Mouse (Mus musculus) limb, embryonic 14.5 days (tissue): ENCODE measurements around the gene Trove2. TPM values are rescaled to one million over a fixed set of nuclear protein-coding genes. Genes with fewer than 3 reads are reported as not detected.
"Not testable (repeated sequence)": the region's sequence is repeated elsewhere in the genome, so short reads cannot be mapped to it uniquely, and the experiment has no call there.

Experiments used
- ATAC-seq: fragments of 200-750 bp; cut with Nextera tagmentation; 2 replicates; pipeline ENCODE4 v1.8.0; 2017; ENCODE audit warnings: low read depth, moderate number of reproducible peaks, moderate TSS enrichment; ENCODE audit not compliant: low FRiP score
- DNase-seq: peaks from one replicate; pipeline ENCODE4 v3.0.0-alpha.2; 2015; ENCODE audit warnings: low spot score
- H3K27ac ChIP-seq: fragments of 300-500 bp; sonication (generic); replicated peaks from 2 replicates; pipeline ENCODE4 v1.5.1; 2014; ENCODE audit warnings: low read depth, mild to moderate bottlenecking, low read length, moderate library complexity, mixed read lengths
- H3K27me3 ChIP-seq: fragments of 300-500 bp; sonication (generic); 2 replicates; pipeline ENCODE4 v1.6.1; 2014; ENCODE audit warnings: low read length, mixed read lengths; ENCODE audit not compliant: control insufficient read depth, insufficient read depth
- H3K36me3 ChIP-seq: fragments of 300-500 bp; sonication (generic); 2 replicates; pipeline ENCODE4 v1.6.1; 2014; ENCODE audit warnings: mild to moderate bottlenecking, low read length, moderate library complexity, mixed read lengths; ENCODE audit not compliant: control insufficient read depth, insufficient read depth
- H3K4me1 ChIP-seq: fragments of 300-500 bp; sonication (generic); 2 replicates; pipeline ENCODE4 v1.6.1; 2014; ENCODE audit warnings: antibody characterized with exemption, low read length, mixed read lengths; ENCODE audit not compliant: control insufficient read depth, insufficient read depth
- H3K4me2 ChIP-seq: fragments of 300-500 bp; sonication (generic); replicated peaks from 2 replicates; pipeline ENCODE4 v1.6.1; 2014; ENCODE audit warnings: low read depth, mild to moderate bottlenecking, low read length, moderate library complexity; ENCODE audit not compliant: severe bottlenecking
- H3K4me3 ChIP-seq: fragments of 300-500 bp; sonication (generic); replicated peaks from 2 replicates; pipeline ENCODE4 v1.5.1; 2014; ENCODE audit warnings: low read length
- H3K9ac ChIP-seq: fragments of 300-500 bp; sonication (generic); 2 replicates; pipeline ENCODE4 v1.6.1; 2014; ENCODE audit warnings: mild to moderate bottlenecking, low read depth, low read length, moderate library complexity; ENCODE audit not compliant: severe bottlenecking
- H3K9me3 ChIP-seq: fragments of 300-500 bp; sonication (generic); 2 replicates; pipeline ENCODE4 v1.6.1; 2016; ENCODE audit warnings: low read length; ENCODE audit not compliant: control insufficient read depth
- POLR2A ChIP-seq: fragments of 200-500 bp; IDR thresholded peaks from 2 replicates; pipeline ENCODE4 v1.8.0; 2012; ENCODE audit warnings: inconsistent platforms, mild to moderate bottlenecking, moderate library complexity, borderline replicate concordance; ENCODE audit not compliant: insufficient read depth, insufficient read length; ENCODE audit errors: extremely low read depth
- WGBS: fragments of 180-500 bp; shearing (Covaris S2); extraction: QIAGEN DNeasy Blood & Tissue Kit; methylation state at CpG from one replicate; pipeline ENCODE4 v1.1.7; 2014; 5-methylcytosine and 5-hydroxymethylcytosine counted together
- polyA plus RNA-seq, 2 experiments: library from polyadenylated mRNA; depleted of rRNA in 1 of 2; stranded (reverse) in 1 of 2; unstranded in 1 of 2; fragments of >200 nt; fragmentation: Nextera tagmentation in 1 of 2; extraction: Ambion mirVana in 1 of 2; gene quantifications; 2 replicates each; pipeline versions ENCODE4 v1.2.1 to v1.2.3; 2012 to 2014

The Trove2 gene
- polyA plus RNA-seq, 2 experiments: 7.1 to 18.7 TPM

DNA sequence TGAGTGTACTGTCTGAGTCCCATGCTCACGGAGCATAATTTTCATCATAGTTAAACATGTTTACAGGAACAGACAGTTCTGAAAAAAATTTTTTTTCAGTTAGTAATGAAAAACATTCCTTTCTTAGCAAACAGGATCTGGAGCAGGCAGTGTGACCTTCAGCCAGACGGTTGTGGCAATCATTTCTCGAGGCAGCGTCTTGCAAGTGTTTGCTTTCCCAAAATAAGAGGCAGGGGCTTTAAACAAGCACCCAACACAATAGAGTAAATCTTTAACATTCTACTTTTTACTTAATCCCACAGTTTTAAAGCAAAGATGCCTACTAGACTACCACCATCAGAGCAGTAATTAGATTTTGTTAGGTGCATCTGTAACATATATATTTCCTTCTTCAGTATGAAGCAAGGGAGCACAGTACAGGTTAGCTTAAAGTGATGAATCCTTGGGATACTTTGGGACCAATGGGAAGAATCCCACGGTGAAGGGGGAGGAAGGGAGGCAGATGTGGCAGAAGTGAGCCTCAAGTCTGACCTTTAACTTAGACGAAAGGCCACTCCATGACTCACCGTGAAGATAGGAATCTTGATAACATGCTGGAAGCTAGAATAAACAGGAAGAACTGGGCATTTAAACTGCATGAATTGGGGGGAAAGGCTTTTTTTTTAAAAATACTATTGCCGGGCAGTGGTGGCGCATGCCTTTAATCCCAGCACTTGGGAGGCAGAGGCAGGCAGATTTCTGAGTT, 49.0 kb downstream of the Trove2 start:
- TF ChIP-seq POLR2A: no peak
- no peak overlapping the region for H3K27ac ChIP-seq
- WGBS: 70% methylated on average over 9 of the region's 9 CpGs

DNA sequence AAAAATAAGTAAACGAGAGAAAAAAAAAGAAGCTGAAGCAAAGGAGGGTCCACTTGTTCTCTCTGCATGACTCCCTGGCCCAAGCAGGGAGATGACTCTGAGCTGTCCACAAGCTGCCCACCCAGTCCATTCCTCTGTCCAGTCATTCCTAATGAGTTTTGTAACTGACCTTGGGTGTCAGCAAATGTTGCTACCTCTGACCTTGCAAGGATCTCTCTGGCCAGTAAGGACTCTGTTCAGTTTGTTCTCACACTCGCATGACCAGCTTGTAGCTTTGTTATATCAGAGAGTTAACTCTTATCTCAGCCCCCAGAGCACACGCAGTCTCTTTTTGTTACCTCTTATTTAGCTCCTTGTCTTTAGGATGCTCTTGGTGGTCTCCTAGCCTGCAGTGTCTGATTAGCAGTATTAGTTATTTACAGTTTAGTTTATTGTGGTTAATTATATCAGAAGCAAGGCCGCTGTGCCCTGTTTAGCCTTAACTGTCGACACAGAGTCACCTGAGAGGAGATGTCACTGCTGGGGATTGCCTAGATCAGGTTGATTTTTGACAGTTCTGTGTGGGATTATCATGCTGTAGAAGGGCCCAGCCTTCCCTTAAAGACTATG, 52.3 kb downstream of the Trove2 start:
- Histone ChIP-seq H3K4me2 (no peak overlapping the region), H3K4me1 (no peaks in the 10 kb centered on the region), H3K9ac (no peak overlapping the region), H3K9me3 (no peaks in the 10 kb centered on the region), H3K27me3 (no peaks in the 10 kb centered on the region), H3K27ac (no peak overlapping the region), H3K36me3 (no peaks in the 10 kb centered on the region), H3K4me3 (no peak overlapping the region)
- WGBS: 79% methylated on average over 5 of the region's 5 CpGs
- DNase-seq (no peak), ATAC-seq (no peak)
- TF ChIP-seq POLR2A: no peak

More for the DNA sequence above, 49.0 kb downstream of the Trove2 start:
- Histone ChIP-seq H3K4me3 (no peak overlapping the region), H3K36me3 (no peaks in the 10 kb centered on the region), H3K27me3 (no peaks in the 10 kb centered on the region), H3K4me2 (no peak overlapping the region), H3K9ac (no peak overlapping the region), H3K9me3 (no peaks in the 10 kb centered on the region), H3K4me1 (no peaks in the 10 kb centered on the region)
- ATAC-seq (no peak), DNase-seq (no peak)

DNA sequence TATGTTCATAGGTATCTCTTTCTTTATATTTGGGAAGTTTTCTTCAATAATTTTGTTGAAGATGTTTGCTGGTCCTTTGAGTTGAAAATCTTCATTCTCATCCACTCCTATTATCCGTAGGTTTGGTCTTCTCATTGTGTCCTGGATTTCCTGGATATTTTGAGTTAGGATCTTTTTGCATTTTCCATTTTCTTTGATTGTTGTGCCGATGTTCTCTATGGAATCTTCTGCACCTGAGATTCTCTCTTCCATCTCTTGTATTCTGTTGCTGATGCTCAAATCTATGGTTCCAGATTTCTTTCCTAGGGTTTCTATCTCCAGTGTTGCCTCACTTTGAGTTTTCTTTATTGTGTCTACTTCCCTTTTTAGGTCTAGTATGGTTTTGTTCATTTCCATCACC, 60.8 kb downstream of the Trove2 start, which contains the start of gene Glrx2:
Gene Glrx2, plus strand, starts transcription at position 301 of the 400 bp plus-strand sequence.
- not testable (repeated sequence) for H3K4me1 ChIP-seq, DNase-seq, H3K4me2 ChIP-seq, H3K27ac ChIP-seq, H3K36me3 ChIP-seq, ATAC-seq, H3K9ac ChIP-seq, H3K4me3 ChIP-seq, H3K9me3 ChIP-seq, H3K27me3 ChIP-seq
- WGBS: no CpG with 5 or more reads among the region's 2 CpGs

DNA sequence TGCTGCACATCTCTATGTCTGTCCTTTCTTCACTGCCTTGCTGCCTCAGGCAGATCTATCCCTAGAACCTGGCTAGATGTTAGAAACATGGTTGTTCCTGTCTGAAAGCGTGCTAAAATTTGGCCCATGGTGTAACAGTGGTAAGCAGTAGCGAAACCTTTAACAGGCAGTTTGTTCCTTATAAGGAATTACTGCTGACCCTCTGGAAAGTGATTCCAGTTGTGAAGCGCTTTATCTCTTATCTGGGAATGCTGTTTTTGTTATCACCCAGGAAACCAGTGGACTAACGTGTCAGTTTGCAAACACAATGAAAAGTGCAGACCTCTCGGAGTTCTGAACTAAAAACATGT, 66.3 kb downstream of the Trove2 start:
- ATAC-seq (no peak), DNase-seq (no peak)
- Histone ChIP-seq H3K27ac (no peak overlapping the region), H3K27me3 (no peaks in the 10 kb centered on the region), H3K4me2 (no peak overlapping the region), H3K9ac (no peak overlapping the region), H3K9me3 (no peaks in the 10 kb centered on the region), H3K4me3 (no peak overlapping the region), H3K36me3 (no peaks in the 10 kb centered on the region), H3K4me1 (no peaks in the 10 kb centered on the region)
- WGBS: 76% methylated on average over 5 of the region's 5 CpGs
- TF ChIP-seq POLR2A: no peak

DNA sequence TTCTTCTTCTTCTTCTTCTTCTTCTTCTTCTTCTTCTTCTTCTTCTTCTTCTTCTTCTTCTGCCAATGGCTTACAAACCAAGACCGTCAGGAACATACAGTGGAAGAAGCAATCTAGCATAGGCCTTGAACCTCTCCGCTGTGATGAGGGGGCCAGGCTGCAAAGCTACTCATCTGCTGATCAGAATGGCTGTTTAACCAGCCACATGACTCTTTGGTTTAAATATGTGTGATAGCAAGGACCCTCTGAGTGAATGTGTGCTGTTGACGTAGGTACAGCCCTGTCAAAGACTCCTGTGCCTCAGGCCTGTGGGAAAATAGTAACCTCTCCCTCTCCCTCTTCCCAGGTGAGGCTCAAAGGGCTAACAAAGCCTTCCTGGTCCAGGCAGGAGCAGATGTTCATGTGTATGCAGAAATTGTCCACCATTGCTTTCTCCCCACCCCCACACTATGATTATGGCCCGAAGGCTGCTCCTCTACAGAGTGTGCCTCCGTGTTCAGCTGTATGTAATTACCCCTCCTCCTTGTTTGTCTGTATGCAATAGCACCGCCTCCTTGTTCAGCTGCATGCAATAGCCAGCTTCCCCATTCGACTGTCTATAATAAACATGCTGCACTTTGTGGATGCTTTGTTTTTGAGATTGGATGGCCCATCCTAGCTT, 66.8 kb downstream of the Trove2 start:
- ATAC-seq: no peak
- 51% methylated on average over 7 of the region's 7 CpGs for WGBS

More for the DNA sequence above, 66.8 kb downstream of the Trove2 start:
- H3K36me3 ChIP-seq: no peaks in the 10 kb centered on the region
- H3K9me3 ChIP-seq: no peaks in the 10 kb centered on the region
- H3K9ac ChIP-seq: no peak overlapping the region
- no peak for DNase-seq
- no peak overlapping the region for H3K4me2 ChIP-seq
- no peaks in the 10 kb centered on the region for H3K4me1 ChIP-seq
- TF ChIP-seq POLR2A: no peak
- no peak overlapping the region for H3K4me3 ChIP-seq
- no peak overlapping the region for H3K27ac ChIP-seq
- no peaks in the 10 kb centered on the region for H3K27me3 ChIP-seq
